Mouse (Mus musculus): Measurements from ENCODE around the gene Fat2. TPM values are rescaled to one million over a fixed set of nuclear protein-coding genes. Genes with fewer than 3 reads are reported as not detected.

Gene Fat2
- polyA plus RNA-seq, 1 experiment from 2014 or later, result 0.10 TPM

GRCm38 (mm10) chr11:55327111-55327510 lies 9.3 kb downstream of the Fat2 start:
- ATAC-seq (ENCODE audit: low FRiP score), result no peak
- no peak overlapping the region for H3K4me3 ChIP-seq

DNA sequence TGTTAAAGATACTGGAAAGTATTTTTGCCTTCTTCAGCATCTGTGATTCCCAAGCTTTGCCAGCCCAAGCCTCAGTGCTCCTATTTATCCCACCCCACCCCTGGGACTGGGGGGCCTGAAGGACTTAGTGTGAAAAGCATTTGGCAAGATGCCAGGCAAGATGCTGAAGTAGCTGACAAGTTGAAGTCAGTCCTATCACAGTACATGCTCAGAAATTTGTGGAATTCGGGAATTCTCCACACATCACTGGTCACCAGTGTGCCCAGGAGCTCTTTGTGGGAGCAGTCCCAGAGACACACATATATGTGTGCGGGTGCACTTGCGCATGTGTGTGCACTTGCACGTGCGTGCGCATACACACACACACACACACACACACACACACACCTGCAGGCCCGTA lies 10.2 kb downstream of the Fat2 start:
- Histone ChIP-seq H3K4me2 (replicated peaks) (no peak overlapping the region), H3K4me3 (no peak overlapping the region), H3K9ac (no peak overlapping the region), H3K9me3 (replicated peaks) (no peaks in the 10 kb centered on the region), H3K4me1 (peaks cover 4% of the 10 kb centered on the region; the same call in 1 of the 2 replicates), H3K27ac (no peak overlapping the region), H3K27me3 (no peaks in the 10 kb centered on the region), H3K36me3 (no peaks in the 10 kb centered on the region)
- ATAC-seq (ENCODE audit: low FRiP score), result no peak
- WGBS, result 87% methylated on average over 7 of the region's 7 CpGs

More at GRCm38 (mm10) chr11:55327111-55327510, 9.3 kb downstream of the Fat2 start:
- no peak overlapping the region for H3K4me2 ChIP-seq (replicated peaks)
- no peaks in the 10 kb centered on the region for H3K27me3 ChIP-seq
- H3K9me3 ChIP-seq (replicated peaks), result no peaks in the 10 kb centered on the region
- no peak overlapping the region for H3K9ac ChIP-seq
- H3K4me1 ChIP-seq, result peaks cover 4% of the 10 kb centered on the region; the same call in 1 of the 2 replicates
- H3K36me3 ChIP-seq, result no peaks in the 10 kb centered on the region
- no peak overlapping the region for H3K27ac ChIP-seq
- WGBS, result 81% methylated on average over 5 of the region's 5 CpGs

DNA sequence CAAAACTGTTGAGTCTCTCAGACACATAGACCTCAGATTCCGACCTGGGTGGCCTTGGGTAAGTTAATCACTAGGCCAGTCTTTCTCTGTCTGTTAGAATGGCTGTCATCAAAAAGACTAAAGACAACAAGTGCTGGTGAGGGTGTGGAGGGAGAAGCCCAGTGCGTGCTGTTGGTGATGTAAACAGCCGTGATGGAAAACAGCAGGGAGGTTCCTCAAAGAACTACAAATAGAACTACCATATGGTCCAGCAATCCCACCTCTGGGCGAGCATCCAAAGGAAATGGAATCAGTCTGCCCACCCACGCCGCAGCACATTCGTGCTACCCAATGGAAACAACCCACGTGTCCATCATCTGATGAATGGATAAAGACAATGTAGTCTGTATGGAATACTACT lies 12.5 kb downstream of the Fat2 start:
- Histone ChIP-seq H3K27ac (no peak overlapping the region), H3K9ac (no peak overlapping the region), H3K4me3 (no peak overlapping the region), H3K36me3 (no peaks in the 10 kb centered on the region), H3K9me3 (replicated peaks) (no peaks in the 10 kb centered on the region), H3K27me3 (no peaks in the 10 kb centered on the region), H3K4me2 (replicated peaks) (no peak overlapping the region), H3K4me1 (peaks cover 4% of the 10 kb centered on the region; the same call in 1 of the 2 replicates)
- ATAC-seq (ENCODE audit: low FRiP score), result no peak
- 59% methylated on average over 8 of the region's 8 CpGs for WGBS

GRCm38 (mm10) chr11:55320990-55321389 lies 15.4 kb downstream of the Fat2 start:
- Histone ChIP-seq H3K27me3 (no peaks in the 10 kb centered on the region), H3K9ac (no peak overlapping the region), H3K4me2 (replicated peaks) (no peak overlapping the region), H3K4me3 (no peak overlapping the region), H3K36me3 (no peaks in the 10 kb centered on the region), H3K4me1 (no peaks in the 10 kb centered on the region), H3K27ac (no peak overlapping the region), H3K9me3 (replicated peaks) (no peaks in the 10 kb centered on the region)
- no peak for ATAC-seq (ENCODE audit: low FRiP score)
- 75% methylated on average over 2 of the region's 2 CpGs for WGBS

DNA sequence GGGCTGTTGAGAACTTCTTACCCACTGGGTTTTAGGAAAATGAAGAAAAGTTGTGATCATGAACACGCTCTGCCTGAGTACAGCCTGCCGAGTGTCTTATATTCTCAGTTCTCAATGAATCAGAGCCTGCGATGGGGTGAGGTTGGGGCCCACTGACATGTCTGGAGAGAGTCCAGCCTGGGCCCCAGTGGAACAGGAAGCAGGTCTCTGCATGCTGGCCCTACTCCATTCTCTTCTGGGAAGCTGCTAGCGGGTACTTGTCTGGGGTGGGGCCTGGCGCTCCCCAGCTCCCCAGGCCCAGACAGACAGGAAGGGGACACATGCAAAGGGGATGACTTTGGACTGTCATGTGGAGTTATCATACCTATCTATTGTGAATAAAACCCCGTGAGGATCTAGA lies 20.4 kb downstream of the Fat2 start:
- WGBS, result 83% methylated on average over 6 of the region's 6 CpGs
- no peak overlapping the region for H3K9ac ChIP-seq
- peaks cover 13% of the 10 kb centered on the region for H3K27me3 ChIP-seq
- H3K9me3 ChIP-seq (replicated peaks), result no peaks in the 10 kb centered on the region
- no peaks in the 10 kb centered on the region for H3K4me1 ChIP-seq
- no peak overlapping the region for H3K27ac ChIP-seq
- no peak overlapping the region for H3K4me3 ChIP-seq
- no peaks in the 10 kb centered on the region for H3K36me3 ChIP-seq
- H3K4me2 ChIP-seq (replicated peaks), result no peak overlapping the region
- no peak for ATAC-seq (ENCODE audit: low FRiP score)

GRCm38 (mm10) chr11:55314704-55315047 lies 21.7 kb downstream of the Fat2 start:
- Histone ChIP-seq H3K27ac (no peak overlapping the region), H3K9me3 (replicated peaks) (no peaks in the 10 kb centered on the region), H3K4me3 (no peak overlapping the region), H3K4me2 (replicated peaks) (no peak overlapping the region), H3K4me1 (no peaks in the 10 kb centered on the region), H3K27me3 (peaks cover 13% of the 10 kb centered on the region), H3K9ac (no peak overlapping the region), H3K36me3 (no peaks in the 10 kb centered on the region)
- WGBS, result 49% methylated on average over 2 of the region's 2 CpGs
- no peak for ATAC-seq (ENCODE audit: low FRiP score)

DNA sequence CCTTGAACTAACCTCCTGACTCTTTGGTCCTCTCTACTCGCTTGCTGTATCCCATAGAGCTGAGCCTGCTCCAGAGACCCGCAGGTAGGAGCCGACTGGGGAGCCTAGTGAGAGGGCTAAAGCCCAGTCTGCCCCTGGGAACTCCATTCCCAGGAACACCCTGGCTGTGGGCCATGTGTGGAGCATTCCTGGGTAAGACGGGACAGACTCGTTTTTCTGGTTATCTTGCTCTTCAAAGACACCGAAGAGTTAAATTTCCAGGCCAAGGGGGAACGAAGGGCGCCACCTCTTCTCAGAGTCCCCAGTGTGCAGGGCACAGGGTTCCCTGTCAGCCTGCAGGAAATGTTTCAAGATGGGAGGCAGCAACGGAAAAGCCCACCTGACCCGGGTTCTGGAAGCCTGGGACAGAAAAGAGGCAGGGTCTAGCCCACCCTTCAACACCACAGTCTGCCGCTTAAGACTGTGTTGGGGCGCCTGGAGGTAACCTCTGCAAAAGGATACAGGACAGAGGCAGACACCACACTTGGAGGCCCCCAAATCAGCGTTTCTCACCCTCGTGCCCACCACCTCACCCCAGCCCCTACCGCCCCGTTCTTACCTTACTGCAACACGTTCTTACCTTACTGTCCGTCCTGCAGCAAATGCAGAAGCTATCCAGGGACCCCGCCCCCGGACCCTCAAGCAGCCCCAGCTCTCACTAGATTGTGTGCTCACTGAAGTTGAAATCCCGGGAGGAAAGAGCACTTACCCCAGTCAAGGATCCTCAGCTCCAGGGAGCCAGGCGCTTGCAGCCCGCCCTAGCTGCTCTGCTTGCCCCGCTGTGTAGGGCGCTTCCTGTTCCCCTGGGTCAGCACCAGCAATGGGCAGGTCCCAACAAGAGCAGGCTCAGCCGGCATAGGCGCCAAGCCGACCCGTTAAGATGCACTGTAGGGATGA lies 22.3 kb downstream of the Fat2 start:
- no peak for ATAC-seq (ENCODE audit: low FRiP score)
- 28% methylated on average over 29 of the region's 29 CpGs for WGBS
- Histone ChIP-seq H3K4me2 (replicated peaks) (no peak overlapping the region), H3K27ac (no peak overlapping the region), H3K27me3 (peaks cover 13% of the 10 kb centered on the region), H3K9ac (no peak overlapping the region), H3K9me3 (replicated peaks) (no peaks in the 10 kb centered on the region), H3K4me3 (no peak overlapping the region), H3K4me1 (no peaks in the 10 kb centered on the region), H3K36me3 (no peaks in the 10 kb centered on the region)

GRCm38 (mm10) chr11:55302350-55302749 lies 34.0 kb downstream of the Fat2 start:
- Histone ChIP-seq H3K4me3 (no peak overlapping the region), H3K27me3 (no peaks in the 10 kb centered on the region), H3K4me1 (no peaks in the 10 kb centered on the region), H3K9ac (no peak overlapping the region), H3K36me3 (no peaks in the 10 kb centered on the region), H3K27ac (no peak overlapping the region), H3K4me2 (replicated peaks) (no peak overlapping the region), H3K9me3 (replicated peaks) (no peaks in the 10 kb centered on the region)
- 55% methylated on average over 4 of the region's 4 CpGs for WGBS
- ATAC-seq (ENCODE audit: low FRiP score), result no peak

DNA sequence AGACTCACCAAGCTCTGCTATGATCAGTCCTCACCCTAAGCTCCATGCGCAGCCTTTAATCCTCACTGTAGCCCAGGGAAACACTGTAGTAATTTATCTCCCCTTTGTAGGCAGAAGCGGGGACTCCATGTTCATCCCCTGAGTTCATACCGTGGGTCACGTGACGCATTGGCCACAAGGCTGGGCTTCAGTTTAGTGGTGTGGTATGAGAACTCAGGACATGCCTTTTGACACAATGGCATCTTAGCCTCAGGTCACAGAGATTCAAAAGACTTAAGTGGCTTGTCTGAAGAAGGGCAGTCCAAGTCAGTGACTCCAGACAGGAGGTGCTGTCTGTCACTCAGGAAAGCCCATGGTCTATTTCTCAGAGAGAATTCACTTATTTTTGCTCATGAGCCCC lies 43.2 kb downstream of the Fat2 start:
- no peaks in the 10 kb centered on the region for H3K36me3 ChIP-seq
- ATAC-seq (ENCODE audit: low FRiP score), result no peak
- H3K9me3 ChIP-seq (replicated peaks), result no peaks in the 10 kb centered on the region
- H3K27me3 ChIP-seq, result no peaks in the 10 kb centered on the region
- no peak overlapping the region for H3K4me3 ChIP-seq
- no peaks in the 10 kb centered on the region for H3K4me1 ChIP-seq
- 87% methylated on average over 5 of the region's 5 CpGs for WGBS
- no peak overlapping the region for H3K4me2 ChIP-seq (replicated peaks)
- H3K9ac ChIP-seq, result no peak overlapping the region
- H3K27ac ChIP-seq, result no peak overlapping the region

DNA sequence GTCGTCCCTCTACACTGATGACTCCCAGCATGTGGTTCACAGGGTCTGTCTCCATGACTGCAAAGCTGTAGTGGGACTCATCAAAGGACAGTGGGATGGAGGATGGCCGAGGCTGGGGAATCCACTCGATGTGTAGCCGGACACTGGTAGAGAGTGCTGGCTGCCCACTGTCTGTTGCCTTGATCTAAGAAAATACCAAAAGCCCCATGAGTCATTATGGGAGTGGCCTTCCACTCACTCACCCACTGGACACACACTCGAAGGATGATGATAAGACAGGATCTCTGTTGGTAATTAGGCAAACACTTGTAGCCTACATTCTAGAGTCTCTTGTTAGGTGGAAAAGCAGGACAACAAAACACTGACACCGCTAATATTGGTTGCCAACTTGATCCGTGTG lies 44.5 kb downstream of the Fat2 start:
- Histone ChIP-seq H3K4me2 (replicated peaks) (no peak overlapping the region), H3K4me3 (no peak overlapping the region), H3K27ac (no peak overlapping the region), H3K9me3 (replicated peaks) (no peaks in the 10 kb centered on the region), H3K36me3 (no peaks in the 10 kb centered on the region), H3K9ac (no peak overlapping the region), H3K4me1 (no peaks in the 10 kb centered on the region), H3K27me3 (no peaks in the 10 kb centered on the region)
- WGBS, result 87% methylated on average over 7 of the region's 7 CpGs
- ATAC-seq (ENCODE audit: low FRiP score), result no peak

GRCm38 (mm10) chr11:55289851-55290391 lies 46.4 kb downstream of the Fat2 start:
- 83% methylated on average over 5 of the region's 5 CpGs for WGBS
- H3K4me2 ChIP-seq (replicated peaks), result no peak overlapping the region

GRCm38 (mm10) chr11:55274756-55275155 lies 61.6 kb downstream of the Fat2 start:
- Histone ChIP-seq H3K9me3 (replicated peaks) (no peaks in the 10 kb centered on the region), H3K4me2 (replicated peaks) (no peak overlapping the region), H3K36me3 (no peaks in the 10 kb centered on the region), H3K9ac (no peak overlapping the region), H3K4me1 (no peaks in the 10 kb centered on the region), H3K27ac (no peak overlapping the region), H3K27me3 (no peaks in the 10 kb centered on the region), H3K4me3 (no peak overlapping the region)
- ATAC-seq (ENCODE audit: low FRiP score), result no peak
- WGBS, result 75% methylated on average over 6 of the region's 6 CpGs

More at GRCm38 (mm10) chr11:55289851-55290391, 46.4 kb downstream of the Fat2 start:
- no peaks in the 10 kb centered on the region for H3K27me3 ChIP-seq
- no peaks in the 10 kb centered on the region for H3K36me3 ChIP-seq
- no peak overlapping the region for H3K9ac ChIP-seq
- H3K4me1 ChIP-seq, result no peaks in the 10 kb centered on the region
- no peak overlapping the region for H3K27ac ChIP-seq
- H3K9me3 ChIP-seq (replicated peaks), result no peaks in the 10 kb centered on the region
- no peak overlapping the region for H3K4me3 ChIP-seq
- ATAC-seq (ENCODE audit: low FRiP score), result no peak

- H3K9ac ChIP-seq, result no peak overlapping the region
- H3K4me2 ChIP-seq (replicated peaks), result no peak overlapping the region
- no peak overlapping the region for H3K27ac ChIP-seq
- H3K27me3 ChIP-seq, result no peaks in the 10 kb centered on the region
- WGBS, result 89% methylated on average over 6 of the region's 6 CpGs
- no peak for ATAC-seq (ENCODE audit: low FRiP score)
- no peaks in the 10 kb centered on the region for H3K9me3 ChIP-seq (replicated peaks)
- no peaks in the 10 kb centered on the region for H3K4me1 ChIP-seq
- no peaks in the 10 kb centered on the region for H3K36me3 ChIP-seq
- no peak overlapping the region for H3K4me3 ChIP-seq
Observed at GRCm38 (mm10) chr11:55268580-55268979, 67.8 kb downstream of the Fat2 start.
